Mouse (Mus musculus) myocyte (in vitro differentiated cells): ENCODE data around the gene Slc5a4a. TPM values are rescaled to one million over a fixed set of nuclear protein-coding genes. Genes with fewer than 3 reads are reported as not detected.

ENCODE experiments used
- H3K27me3 ChIP-seq: one replicate; pipeline ENCODE4 v1.6.1; 2011; ENCODE audit not compliant: control insufficient read depth, insufficient read depth, insufficient read length
- H3K36me3 ChIP-seq: one replicate; pipeline ENCODE4 v1.6.1; 2011; ENCODE audit not compliant: control insufficient read depth, insufficient read depth
- H3K4me2 ChIP-seq: one replicate; pipeline ENCODE4 v1.6.1; 2011; ENCODE audit warnings: low read depth, control low read depth
- H3K4me3 ChIP-seq: one replicate; pipeline ENCODE4 v1.5.1; 2011; ENCODE audit warnings: mild to moderate bottlenecking, control low read depth, moderate library complexity
- H3K79me2 ChIP-seq: one replicate; pipeline ENCODE4 v1.6.1; 2011; ENCODE audit not compliant: control insufficient read depth, insufficient read depth
- H3ac ChIP-seq: one replicate; pipeline ENCODE4 v1.6.1; 2011; ENCODE audit not compliant: control insufficient read depth, insufficient read length
- CEBPB ChIP-seq: IDR thresholded peaks from 2 replicates; pipeline ENCODE4 v1.6.1; 2011; ENCODE audit warnings: mild to moderate bottlenecking, moderate library complexity; ENCODE audit not compliant: poor library complexity, insufficient read depth, severe bottlenecking
- MAX ChIP-seq: IDR thresholded peaks from one replicate; pipeline ENCODE4 v1.6.1; 2011; ENCODE audit warnings: low read depth, mild to moderate bottlenecking, control low read depth
- MYOD1 ChIP-seq, 3 experiments: IDR thresholded peaks; one replicate each; pipeline ENCODE4 v1.6.1; 2011; ENCODE audit warnings: control low read depth in 2 of 3, low read depth in 2 of 3, mild to moderate bottlenecking in 2 of 3, moderate library complexity in 1 of 3; ENCODE audit not compliant: insufficient read length in 2 of 3, control insufficient read depth in 1 of 3
- MYOG ChIP-seq, 3 experiments: IDR thresholded peaks; one replicate each; pipeline ENCODE4 v1.6.1; 2011; ENCODE audit warnings: control low read depth in 2 of 3, low read depth in 2 of 3, mild to moderate bottlenecking in 2 of 3; ENCODE audit not compliant: insufficient read length in 2 of 3, control insufficient read depth in 1 of 3, insufficient read depth in 1 of 3
- POLR2A ChIP-seq: IDR thresholded peaks from one replicate; pipeline ENCODE4 v1.6.1; 2011; ENCODE audit warnings: low read depth, mild to moderate bottlenecking, control low read depth, moderate library complexity; ENCODE audit not compliant: insufficient read length
- POLR2AphosphoS2 ChIP-seq: IDR thresholded peaks from one replicate; pipeline ENCODE4 v1.6.1; 2011; ENCODE audit warnings: low read depth, control low read depth; ENCODE audit not compliant: insufficient read length
- REST ChIP-seq: IDR thresholded peaks from one replicate; pipeline ENCODE4 v1.6.1; 2011; ENCODE audit warnings: mild to moderate bottlenecking, control low read depth, moderate library complexity; ENCODE audit not compliant: insufficient read depth, insufficient read length
- SRF ChIP-seq: IDR thresholded peaks from one replicate; pipeline ENCODE4 v1.6.1; 2011; ENCODE audit warnings: low read depth; ENCODE audit not compliant: control insufficient read depth, insufficient read length
- TCF3 ChIP-seq: IDR thresholded peaks from one replicate; pipeline ENCODE4 v1.6.1; 2011; ENCODE audit warnings: low read depth, control low read depth; ENCODE audit not compliant: insufficient read length
- USF1 ChIP-seq: IDR thresholded peaks from one replicate; pipeline ENCODE4 v1.6.1; 2011; ENCODE audit warnings: low read depth, mild to moderate bottlenecking, control low read depth, moderate library complexity
- polyA plus RNA-seq: library from polyadenylated mRNA; unstranded; fragments of >200 nt; fragmentation: generic; extraction: Trizol; gene quantifications from one replicate; pipeline ENCODE4 v1.2.1, GENCODE M21; 2012; ENCODE audit warnings: missing spikeins

Slc5a4a gene
- polyA plus RNA-seq, 1 experiment: not detected

GRCm38 (mm10) chr10:76218240-76218639 lies 71.0 kb downstream of the Slc5a4a start:
- TF ChIP-seq MAX (no peak), POLR2AphosphoS2 (no peak), REST (no peak), USF1 (no peak), POLR2A (no peak), MYOD1 (IDR thresholded peaks at IDR 0.05; ENCODE audit: control insufficient read depth in 1 of 3, insufficient read length in 2 of 3, low read depth in 2 of 3) (no peak), MYOG (IDR thresholded peaks at IDR 0.05; ENCODE audit: control insufficient read depth in 1 of 3, insufficient read depth in 1 of 3, insufficient read length in 2 of 3, low read depth in 2 of 3) (no peak)
- H3ac ChIP-seq: no peak overlapping the region
- H3K79me2 ChIP-seq: no peaks in the 10 kb centered on the region
- no peak overlapping the region for H3K4me3 ChIP-seq
- no peaks in the 10 kb centered on the region for H3K27me3 ChIP-seq
- H3K4me2 ChIP-seq: no peak overlapping the region
- peaks cover 14% of the 10 kb centered on the region for H3K36me3 ChIP-seq

DNA sequence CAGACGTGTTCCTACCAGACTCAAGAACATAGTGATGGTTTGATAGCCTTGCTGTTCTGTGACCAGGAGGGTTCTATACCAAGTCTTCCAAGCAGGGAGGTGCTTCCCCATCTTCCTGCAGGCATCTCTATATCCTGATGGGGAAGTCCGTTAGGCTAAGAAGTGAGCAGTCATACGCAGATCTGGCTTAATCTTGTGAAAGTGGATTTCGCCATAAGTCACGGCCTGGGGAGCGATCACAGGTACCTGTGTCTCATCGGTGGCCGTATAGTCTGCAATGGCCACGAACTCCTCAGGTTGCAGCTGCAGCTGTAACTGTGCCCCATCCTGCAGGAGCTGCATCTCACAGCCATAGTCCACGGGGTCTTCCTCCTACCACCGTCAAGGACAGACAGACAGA lies 78.7 kb downstream of the Slc5a4a start:
- no peaks in the 10 kb centered on the region for H3K27me3 ChIP-seq
- H3K79me2 ChIP-seq: no peaks in the 10 kb centered on the region
- H3K36me3 ChIP-seq: peaks cover 11% of the 10 kb centered on the region
- no peak overlapping the region for H3K4me2 ChIP-seq
- TF ChIP-seq TCF3: no peak
- no peak for TF ChIP-seq CEBPB
- no peak for TF ChIP-seq POLR2AphosphoS2
- no peak for TF ChIP-seq MAX
- H3ac ChIP-seq: no peak overlapping the region
- no peak overlapping the region for H3K4me3 ChIP-seq

DNA sequence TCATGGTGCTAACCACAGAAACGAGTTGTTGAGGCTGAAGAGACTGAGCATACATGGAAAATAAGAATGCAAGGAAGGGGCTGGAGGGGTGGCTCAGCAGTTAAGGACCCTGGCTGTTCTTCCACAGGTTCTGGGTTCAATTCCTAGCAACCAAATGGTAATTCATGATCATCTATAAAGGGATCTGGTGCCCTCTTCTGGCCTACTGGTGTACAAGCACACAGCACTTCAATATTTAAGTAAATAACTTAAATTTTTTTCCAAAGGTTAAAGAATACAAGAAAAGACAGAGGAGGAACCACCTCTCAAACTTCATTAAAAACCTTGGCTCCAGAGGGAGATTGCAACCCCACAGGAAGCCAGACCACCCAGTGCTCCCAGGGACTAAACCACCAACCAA lies 82.4 kb downstream of the Slc5a4a start:
- TF ChIP-seq MYOG (IDR thresholded peaks at IDR 0.05; ENCODE audit: control insufficient read depth in 1 of 3, insufficient read depth in 1 of 3, insufficient read length in 2 of 3, low read depth in 2 of 3) (no peak), CEBPB (no peak), SRF (no peak)
- H3K4me3 ChIP-seq: no peak overlapping the region

GRCm38 (mm10) chr10:76237341-76238225 lies 90.3 kb downstream of the Slc5a4a start, which contains the start of gene Prmt2:
TSS of gene Prmt2 (minus strand) at chr10:76237865.
- peak within 1 kb of the TSS; percentile 96 for H3K4me3 ChIP-seq
- H3K79me2 ChIP-seq: no peaks in the 10 kb centered on the region
- H3K27me3 ChIP-seq: no peaks in the 10 kb centered on the region
- peak within 1 kb of the TSS; percentile 4 for H3ac ChIP-seq
- H3K4me2 ChIP-seq: peak within 1 kb of the TSS; percentile 91
- H3K36me3 ChIP-seq: peaks cover 10% of the 10 kb centered on the region
- TF ChIP-seq MAX (no peak), POLR2A (peak; percentile 82), MYOD1 (IDR thresholded peaks at IDR 0.05; ENCODE audit: control insufficient read depth in 1 of 3, insufficient read length in 2 of 3, low read depth in 2 of 3) (peak in 2 of 3 experiments; percentile 1 to 38), POLR2AphosphoS2 (peak; percentile 88), MYOG (IDR thresholded peaks at IDR 0.05; ENCODE audit: control insufficient read depth in 1 of 3, insufficient read depth in 1 of 3, insufficient read length in 2 of 3, low read depth in 2 of 3) (peak in 1 of 3 experiments; percentile 19), SRF (peak; percentile 62)

More for the DNA sequence above, 82.4 kb downstream of the Slc5a4a start:
- no peak overlapping the region for H3ac ChIP-seq
- peaks cover 3% of the 10 kb centered on the region for H3K36me3 ChIP-seq
- no peaks in the 10 kb centered on the region for H3K27me3 ChIP-seq
- no peak overlapping the region for H3K4me2 ChIP-seq
- H3K79me2 ChIP-seq: no peaks in the 10 kb centered on the region

Other genes with a start within 250 kb of the Slc5a4a start
- 142 TPM for gene Smarcb1, start 225.8 kb upstream of the Slc5a4a start, polyA plus RNA-seq
- 441 TPM for gene Chchd10, start 214.3 kb upstream of the Slc5a4a start, polyA plus RNA-seq
- 121 TPM for gene Mmp11, start 211.0 kb upstream of the Slc5a4a start, polyA plus RNA-seq
- 3.2 TPM for gene Gm867, start 206.8 kb upstream of the Slc5a4a start, polyA plus RNA-seq
- 0.48 TPM for gene Vpreb3, start 204.4 kb upstream of the Slc5a4a start, polyA plus RNA-seq
- 0.01 TPM for gene Gm5134, start 192.9 kb upstream of the Slc5a4a start, polyA plus RNA-seq
- gene Zfp280b, start 114.8 kb upstream of the Slc5a4a start, polyA plus RNA-seq: 5.7 TPM
- not detected for gene Slc5a4b, start 36.5 kb upstream of the Slc5a4a start, polyA plus RNA-seq
- 52.4 TPM for gene Prmt2, start 90.4 kb downstream of the Slc5a4a start, polyA plus RNA-seq
- gene S100b, start 106.4 kb downstream of the Slc5a4a start, polyA plus RNA-seq: 0.04 TPM
- 11.1 TPM for gene Dip2a, start 197.8 kb downstream of the Slc5a4a start, polyA plus RNA-seq